Mouse (Mus musculus) heart, adult 2 months (tissue): ENCODE data around the gene Kcnq5. TPM values are rescaled to one million over a fixed set of nuclear protein-coding genes. Genes with fewer than 3 reads are reported as not detected.

Experiments
- DNase-seq, 2 experiments: peaks; one replicate each; pipeline ENCODE4 v3.0.0; 2021
- H3K27ac ChIP-seq: fragments of 200-600 bp; 2 replicates; pipeline ENCODE4 v1.8.1; 2022
- H3K27me3 ChIP-seq: fragments of 200-500 bp; 2 replicates; pipeline ENCODE4 v1.6.1; 2012; ENCODE audit warnings: mild to moderate bottlenecking, low read length, inconsistent platforms, mixed read lengths; ENCODE audit not compliant: control insufficient read depth, insufficient read depth
- H3K36me3 ChIP-seq: fragments of 200-500 bp; 2 replicates; pipeline ENCODE4 v1.6.1; 2012; ENCODE audit warnings: low read length, inconsistent platforms; ENCODE audit not compliant: control insufficient read depth, insufficient read depth
- H3K4me1 ChIP-seq: fragments of 200-500 bp; 2 replicates; pipeline ENCODE4 v1.6.1; 2011; ENCODE audit warnings: low read length; ENCODE audit not compliant: control insufficient read depth, insufficient read depth
- H3K4me3 ChIP-seq: fragments of 200-600 bp; 2 replicates; pipeline ENCODE4 v1.8.1; 2022
- H3K79me2 ChIP-seq: fragments of 200-500 bp; replicated peaks from 2 replicates; pipeline ENCODE4 v1.6.1; 2012; ENCODE audit warnings: mild to moderate bottlenecking, inconsistent platforms, low read length, moderate library complexity, mixed read lengths; ENCODE audit not compliant: control insufficient read depth, insufficient read depth
- H3K9ac ChIP-seq: fragments of 200-500 bp; 2 replicates; pipeline ENCODE4 v1.6.1; 2012; ENCODE audit warnings: low read depth, mild to moderate bottlenecking, control low read depth, inconsistent platforms, low read length, mixed read lengths
- CTCF ChIP-seq: fragments of 200-600 bp; IDR thresholded peaks from 2 replicates; pipeline ENCODE4 v1.8.1; 2022; ENCODE audit warnings: antibody characterized with exemption, mild to moderate bottlenecking, moderate library complexity
- EP300 ChIP-seq: fragments of 200-500 bp; IDR thresholded peaks from 2 replicates; pipeline ENCODE4 v1.6.1; 2011; ENCODE audit warnings: low read depth, low read length, control low read depth; ENCODE audit not compliant: insufficient read depth
- POLR2A ChIP-seq: fragments of 200-500 bp; IDR thresholded peaks from 2 replicates; pipeline ENCODE4 v1.6.1; 2011; ENCODE audit warnings: mild to moderate bottlenecking, low read depth, low read length, control low read depth; ENCODE audit not compliant: insufficient read depth
- whole genome bisulfite sequencing: fragments of 180-500 bp; shearing (Covaris S2); methylation state at CpG from one replicate; pipeline ENCODE4 v1.1.7; 2018; 5-methylcytosine and 5-hydroxymethylcytosine counted together
- intact Hi-C: fragments of 180-260 bp; cut with DNase I; formaldehyde crosslinking; loops from one replicate; pipeline ENCODE4 v1.15.1; 2025
- polyA plus RNA-seq: library from polyadenylated mRNA; depleted of rRNA; stranded (reverse); fragments of >200 nt; gene quantifications from 2 replicates; pipeline ENCODE4 v1.2.3, GENCODE M21; 2012
- total RNA-seq, 2 experiments: library from RNA; stranded (reverse); gene quantifications; 2 replicates each; pipeline ENCODE4 v1.2.3; 2021

Gene Kcnq5
- total and polyA plus RNA-seq, 3 experiments: 0.20 to 2.6 (median 2.5) TPM

GRCm38 (mm10) chr1:21622039-21622438 lies 339.7 kb downstream of the Kcnq5 start:
- DNase-seq: no peak
- Histone ChIP-seq H3K27ac (no peak overlapping the region), H3K27me3 (no peaks in the 10 kb centered on the region), H3K4me1 (no peaks in the 10 kb centered on the region), H3K9ac (no peak overlapping the region), H3K36me3 (no peaks in the 10 kb centered on the region), H3K79me2 (no peaks in the 10 kb centered on the region), H3K4me3 (no peak overlapping the region)
- 80% methylated on average over 1 of the region's 1 CpGs for WGBS
- no peak for TF ChIP-seq CTCF
- TF ChIP-seq POLR2A: no peak
- no peak for TF ChIP-seq EP300
- intact Hi-C loops: no loop called here

- 84% methylated on average over 3 of the region's 3 CpGs for WGBS
Measured at GRCm38 (mm10) chr1:21618712-21619111, 343.0 kb downstream of the Kcnq5 start.

GRCm38 (mm10) chr1:21616666-21617065 lies 345.1 kb downstream of the Kcnq5 start:
- no peak overlapping the region for H3K27ac ChIP-seq
- DNase-seq: no peak
- H3K4me1 ChIP-seq: no peaks in the 10 kb centered on the region
- H3K9ac ChIP-seq: no peak overlapping the region
- no peaks in the 10 kb centered on the region for H3K27me3 ChIP-seq
- WGBS: 72% methylated on average over 4 of the region's 4 CpGs
- H3K4me3 ChIP-seq: no peak overlapping the region
- intact Hi-C loops: no loop called here
- TF ChIP-seq EP300: no peak
- no peak for TF ChIP-seq CTCF
- no peak for TF ChIP-seq POLR2A
- H3K79me2 ChIP-seq: no peaks in the 10 kb centered on the region
- H3K36me3 ChIP-seq: no peaks in the 10 kb centered on the region; the same call in 1 of the 2 replicates

More at GRCm38 (mm10) chr1:21618712-21619111, 343.0 kb downstream of the Kcnq5 start:
- no peak for TF ChIP-seq EP300
- TF ChIP-seq POLR2A: no peak
- TF ChIP-seq CTCF: no peak
- H3K27ac ChIP-seq: no peak overlapping the region
- DNase-seq: no peak
- H3K4me1 ChIP-seq: no peaks in the 10 kb centered on the region
- no peaks in the 10 kb centered on the region for H3K79me2 ChIP-seq
- intact Hi-C loops: no loop called here
- H3K36me3 ChIP-seq: no peaks in the 10 kb centered on the region; the same call in 1 of the 2 replicates
- H3K9ac ChIP-seq: no peak overlapping the region
- H3K27me3 ChIP-seq: no peaks in the 10 kb centered on the region
- no peak overlapping the region for H3K4me3 ChIP-seq

- no peaks in the 10 kb centered on the region; the same call in 1 of the 2 replicates for H3K36me3 ChIP-seq
- no peak for TF ChIP-seq POLR2A
- no peak for TF ChIP-seq EP300
- no peak for TF ChIP-seq CTCF
- intact Hi-C loops: loop anchor here (5.0 kb wide), 1 partner anchor 82 kb away; no protein-coding TSS in a partner anchor
Measured at GRCm38 (mm10) chr1:21613933-21614332, 347.8 kb downstream of the Kcnq5 start.

GRCm38 (mm10) chr1:21604003-21604402 lies 357.7 kb downstream of the Kcnq5 start:
- no peak overlapping the region for H3K27ac ChIP-seq
- DNase-seq: no peak
- 80% methylated on average over 4 of the region's 4 CpGs for WGBS

More at GRCm38 (mm10) chr1:21613933-21614332, 347.8 kb downstream of the Kcnq5 start:
- Histone ChIP-seq H3K27ac (peak overlapping the region; percentile 37), H3K27me3 (no peaks in the 10 kb centered on the region), H3K4me1 (no peaks in the 10 kb centered on the region), H3K4me3 (no peak overlapping the region), H3K9ac (no peak overlapping the region), H3K79me2 (no peaks in the 10 kb centered on the region)
- peak in 1 of 2 experiments; percentile 24 for DNase-seq
- 41% methylated on average over 2 of the region's 2 CpGs for WGBS

GRCm38 (mm10) chr1:21602567-21602966 lies 359.2 kb downstream of the Kcnq5 start:
- H3K27ac ChIP-seq: no peak overlapping the region
- no peaks in the 10 kb centered on the region for H3K4me1 ChIP-seq
- no peak overlapping the region for H3K9ac ChIP-seq
- no peak for TF ChIP-seq EP300
- no peak for TF ChIP-seq POLR2A
- no peak for TF ChIP-seq CTCF
- DNase-seq: no peak
- no peaks in the 10 kb centered on the region for H3K79me2 ChIP-seq
- H3K36me3 ChIP-seq: no peaks in the 10 kb centered on the region
- no peak overlapping the region for H3K4me3 ChIP-seq
- no peaks in the 10 kb centered on the region for H3K27me3 ChIP-seq
- intact Hi-C loops: no loop called here

More at GRCm38 (mm10) chr1:21604003-21604402, 357.7 kb downstream of the Kcnq5 start:
- H3K4me3 ChIP-seq: no peak overlapping the region
- no peaks in the 10 kb centered on the region for H3K79me2 ChIP-seq
- H3K4me1 ChIP-seq: no peaks in the 10 kb centered on the region
- H3K27me3 ChIP-seq: no peaks in the 10 kb centered on the region
- no peaks in the 10 kb centered on the region for H3K36me3 ChIP-seq
- TF ChIP-seq POLR2A (no peak), EP300 (no peak), CTCF (no peak)
- intact Hi-C loops: no loop called here
- no peak overlapping the region for H3K9ac ChIP-seq
